Comparison of ENCODE assay signal across 21 mouse cellular contexts in the genomic region with DNA sequence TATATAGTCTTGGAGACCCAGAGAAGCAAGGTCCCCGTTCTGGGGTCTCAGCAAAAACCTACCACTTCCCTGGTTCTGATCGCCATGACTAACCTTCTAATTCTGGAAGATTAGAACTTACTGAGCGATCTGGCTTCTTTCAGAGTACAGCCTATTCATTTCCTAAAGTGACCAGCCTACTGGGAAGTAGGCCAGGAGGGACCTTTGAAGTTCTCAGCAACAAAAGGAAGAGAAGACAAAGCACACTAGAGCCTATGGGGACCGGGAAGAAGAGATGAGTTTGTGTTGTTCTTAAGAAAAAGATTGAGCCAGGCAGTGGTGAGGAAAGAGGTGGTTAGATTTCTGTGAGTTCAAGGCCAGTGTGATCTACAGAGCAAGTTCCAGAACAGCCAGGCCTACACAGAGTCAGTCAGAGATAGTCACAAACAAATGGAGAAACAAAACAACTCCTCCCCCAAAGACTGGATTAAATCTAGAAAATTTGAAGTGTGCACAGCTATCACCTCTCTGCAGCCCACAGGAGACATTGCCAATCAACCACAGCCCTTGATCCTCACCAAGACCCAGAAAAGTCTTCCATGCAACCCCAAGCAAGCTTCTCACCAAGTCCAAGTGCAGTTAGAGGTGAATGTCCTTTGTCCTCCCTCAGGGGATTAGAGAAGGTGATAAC.
DNase-seq lines count a peak whose midpoint lies in the region; ATAC-seq and TF ChIP-seq lines count a peak whose summit lies in the region.
"Had no signal": no experiment of that assay in that cellular context is flagged by ENCODE, and none has a peak within 500 bp of the region (broad histone marks: within the 10 kb centered on the region; RNA-seq: fewer than 3 reads in every experiment).

No protein-coding gene starts in this region.

- DNase-seq in lung, embryonic 14.5 days: peak; percentile 66
- DNase-seq in lung, adult 18-20 months: no peak
- DNase-seq in Muller cell, postnatal 12 days (ENCODE audit: inconsistent ontology term): peak; percentile 37
- DNase-seq in embryo, embryonic 11 days: no peak
- no peak for DNase-seq in forebrain, postnatal 0 days
- DNase-seq: gastrocnemius, postnatal 14 days; heart, adult 11 months; heart, postnatal 36 days; kidney, postnatal 36 days; layer of hippocampus, postnatal 36 days; thymus, adult 2 months; thymus, postnatal 4 days had no signal

- H3K36me3 ChIP-seq in lung, embryonic 14.5 days (ENCODE audit: insufficient read depth): no peaks in the 10 kb centered on the region
- H3K36me3 ChIP-seq in myocyte (ENCODE audit: control insufficient read depth, insufficient read depth): no peaks in the 10 kb centered on the region
- no peaks in the 10 kb centered on the region for H3K36me3 ChIP-seq in forebrain, postnatal 0 days (ENCODE audit: insufficient read depth)
- H3K36me3 ChIP-seq: embryonic facial prominence, embryonic 13.5 days; forebrain, embryonic 12.5 days; heart, embryonic 12.5 days; hindbrain, embryonic 15.5 days had no signal

- WGBS in lung, embryonic 14.5 days: 62% methylated on average over 4 of the region's 4 CpGs
- 55% methylated on average over 4 of the region's 4 CpGs for WGBS in forebrain, postnatal 0 days

- no peak for ATAC-seq in lung, embryonic 14.5 days (ENCODE audit: insufficient read depth)
- ATAC-seq in common myeloid progenitor, adult 5-6 weeks (replicated peaks; ENCODE audit: low read depth, poor library complexity, severe bottlenecking): 0 out of 2 replicates have a peak, but pooled peaks have one; percentile 19
- ATAC-seq in forebrain, postnatal 0 days: no peak

- no peaks in the 10 kb centered on the region for H3K27me3 ChIP-seq in lung, embryonic 14.5 days (ENCODE audit: insufficient read depth, low read length)
- no peaks in the 10 kb centered on the region for H3K27me3 ChIP-seq in myocyte (ENCODE audit: control insufficient read depth, insufficient read depth, insufficient read length)
- H3K27me3 ChIP-seq in forebrain, postnatal 0 days (ENCODE audit: insufficient read depth, low read length): no peaks in the 10 kb centered on the region
- H3K27me3 ChIP-seq: embryonic facial prominence, embryonic 13.5 days had no signal

- no peaks in the 10 kb centered on the region for H3K9me3 ChIP-seq in lung, embryonic 14.5 days (ENCODE audit: low read depth, low read length)
- H3K9me3 ChIP-seq in forebrain, postnatal 0 days (ENCODE audit: low read length): no peaks in the 10 kb centered on the region
- H3K9me3 ChIP-seq: embryonic facial prominence, embryonic 13.5 days; forebrain, embryonic 12.5 days; hindbrain, embryonic 15.5 days had no signal

- TF ChIP-seq CTCF in lung, embryonic 14.5 days (IDR thresholded peaks at IDR 0.05; ENCODE audit: low read depth): no peak
- TF ChIP-seq CTCF in forebrain, postnatal 0 days (IDR thresholded peaks at IDR 0.05; ENCODE audit: low read depth): no peak

- no peak overlapping the region for H3K27ac ChIP-seq in lung, embryonic 14.5 days (ENCODE audit: low read depth)
- no peak overlapping the region for H3K27ac ChIP-seq in forebrain, postnatal 0 days (ENCODE audit: low read depth, low read length)
- H3K27ac ChIP-seq: embryonic facial prominence, embryonic 13.5 days; forebrain, embryonic 12.5 days; hindbrain, embryonic 15.5 days; macrophage had no signal

- H3K9ac ChIP-seq in lung, embryonic 14.5 days: no peak overlapping the region
- H3K9ac ChIP-seq in forebrain, postnatal 0 days: no peak overlapping the region
- H3K9ac ChIP-seq: embryonic facial prominence, embryonic 13.5 days; forebrain, embryonic 12.5 days; heart, embryonic 12.5 days; hindbrain, embryonic 15.5 days had no signal

- H3K79me2 ChIP-seq in myocyte (ENCODE audit: control insufficient read depth, insufficient read depth): no peaks in the 10 kb centered on the region

- peaks cover 4% of the 10 kb centered on the region; the same call in 1 of the 2 replicates for H3K4me1 ChIP-seq in lung, embryonic 14.5 days (ENCODE audit: insufficient read depth)
- H3K4me1 ChIP-seq in forebrain, postnatal 0 days (ENCODE audit: insufficient read depth): no peaks in the 10 kb centered on the region
- H3K4me1 ChIP-seq: hindbrain, embryonic 15.5 days had no signal

- H3ac ChIP-seq in myocyte (ENCODE audit: control insufficient read depth, insufficient read length): no peak overlapping the region

- H3K4me2 ChIP-seq in lung, embryonic 14.5 days: no peak overlapping the region
- H3K4me2 ChIP-seq in myocyte (ENCODE audit: low read depth): peak overlapping the region; percentile 1
- H3K4me2 ChIP-seq in forebrain, postnatal 0 days (ENCODE audit: low read depth): no peak overlapping the region
- H3K4me2 ChIP-seq: embryonic facial prominence, embryonic 13.5 days; forebrain, embryonic 12.5 days; heart, embryonic 12.5 days; hindbrain, embryonic 15.5 days; midbrain, embryonic 11.5 days had no signal

- no peak for TF ChIP-seq POLR2A in myocyte (IDR thresholded peaks at IDR 0.05; ENCODE audit: insufficient read length, low read depth)

- H3K4me3 ChIP-seq in lung, embryonic 14.5 days (ENCODE audit: low read depth, low read length): no peak overlapping the region
- H3K4me3 ChIP-seq in myocyte: no peak overlapping the region
- no peak overlapping the region for H3K4me3 ChIP-seq in forebrain, postnatal 0 days (ENCODE audit: low read depth, low read length)
- H3K4me3 ChIP-seq: embryonic facial prominence, embryonic 13.5 days; erythroblast, embryonic 14.5 days; forebrain, embryonic 12.5 days; heart, embryonic 12.5 days; hindbrain, embryonic 15.5 days had no signal

TF ChIP-seq in myocyte, 11 proteins besides CTCF, POLR2A, EP300 and RAD21:
- no peak for TF ChIP-seq E2F4 (IDR thresholded peaks at IDR 0.05; ENCODE audit: insufficient read depth)
- no peak for TF ChIP-seq CEBPB (IDR thresholded peaks at IDR 0.05; ENCODE audit: insufficient read depth, poor library complexity, severe bottlenecking)
- TF ChIP-seq MAX (IDR thresholded peaks at IDR 0.05; ENCODE audit: low read depth): no peak
- TF ChIP-seq MYOD1 (IDR thresholded peaks at IDR 0.05; ENCODE audit: control insufficient read depth in 1 of 3, insufficient read length in 2 of 3, low read depth in 2 of 3): no peak
- no peak for TF ChIP-seq MYOG (IDR thresholded peaks at IDR 0.05; ENCODE audit: control insufficient read depth in 1 of 3, insufficient read depth in 1 of 3, insufficient read length in 2 of 3, low read depth in 2 of 3)
- no peak for TF ChIP-seq TCF3 (IDR thresholded peaks at IDR 0.05; ENCODE audit: insufficient read length, low read depth)
- TF ChIP-seq TCF12 (IDR thresholded peaks at IDR 0.05; ENCODE audit: insufficient read depth, poor library complexity, severe bottlenecking): no peak
- no peak for TF ChIP-seq SRF (IDR thresholded peaks at IDR 0.05; ENCODE audit: control insufficient read depth, insufficient read length, low read depth)
- TF ChIP-seq USF1 (IDR thresholded peaks at IDR 0.05; ENCODE audit: low read depth): no peak
- no peak for TF ChIP-seq REST (IDR thresholded peaks at IDR 0.05; ENCODE audit: insufficient read depth, insufficient read length)
- no peak for TF ChIP-seq POLR2AphosphoS2 (IDR thresholded peaks at IDR 0.05; ENCODE audit: insufficient read length, low read depth)
TF ChIP-seq in myocyte: peak in this region for 0.

Comparison
In these comparisons a context has a peak if more than half of its experiments do, and no peak if none do; other contexts are left out.
1. DNase-seq: peak in lung, embryonic 14.5 days (single experiment) and Muller cell, postnatal 12 days (single experiment); none in lung, adult 18-20 months (0 of 2), embryo, embryonic 11 days (single experiment) and forebrain, postnatal 0 days (single experiment).